ENCODE assay signal across 27 mouse cellular contexts in genomic region chrX:101372946-101373345, GRCm38 (mm10). TPM values are rescaled to one million over a fixed set of nuclear protein-coding genes. Genes with fewer than 3 reads are reported as not detected.
"Had no signal": no experiment of that assay in that cellular context is flagged by ENCODE, and none has a peak within 500 bp of the region (broad histone marks: within the 10 kb centered on the region; RNA-seq: fewer than 3 reads in every experiment).

No protein-coding gene starts in this region.

- H3K27ac ChIP-seq: gastrocnemius, adult 2 months; heart, embryonic 10.5 days; hindbrain, embryonic 10.5 days; hindbrain, embryonic 12.5 days; hindbrain, embryonic 14.5 days; layer of hippocampus, adult 2 months; left cerebral cortex, adult 2 months; limb, embryonic 10.5 days; limb, embryonic 12.5 days; liver, embryonic 13.5 days; liver, embryonic 15.5 days had no signal

- DNase-seq: gastrocnemius, adult 2 months; gastrocnemius, postnatal 10 days; gastrocnemius, postnatal 25 days; heart, adult 18-20 months; heart, postnatal 10 days; heart, postnatal 4 days; kidney, adult 18-20 months; kidney, adult 8-10 months; kidney, postnatal 10 days; kidney, postnatal 4 days; liver; liver, embryonic 13.5 days; liver, postnatal 0 days had no signal

- H3K27me3 ChIP-seq: hindbrain, embryonic 12.5 days; liver, embryonic 13.5 days; liver, embryonic 15.5 days had no signal

- H3K9ac ChIP-seq: heart, embryonic 12.5 days; hindbrain, embryonic 12.5 days; hindbrain, embryonic 14.5 days; limb, embryonic 12.5 days; liver, embryonic 13.5 days; liver, embryonic 15.5 days; liver, postnatal 0 days had no signal

- H3K36me3 ChIP-seq: heart, embryonic 10.5 days; heart, embryonic 12.5 days; hindbrain, embryonic 10.5 days; hindbrain, embryonic 12.5 days; limb, embryonic 10.5 days; limb, embryonic 12.5 days; liver, embryonic 13.5 days; liver, embryonic 15.5 days had no signal

- H3K4me2 ChIP-seq: heart, embryonic 12.5 days; hindbrain, embryonic 12.5 days; hindbrain, embryonic 14.5 days; limb, embryonic 12.5 days; liver, embryonic 13.5 days; liver, embryonic 15.5 days had no signal

- H3K4me1 ChIP-seq: heart, embryonic 10.5 days; heart, embryonic 12.5 days; hindbrain, embryonic 10.5 days; hindbrain, embryonic 12.5 days; limb, embryonic 10.5 days; limb, embryonic 12.5 days; liver, embryonic 13.5 days; liver, embryonic 15.5 days had no signal

- H3K9me3 ChIP-seq: heart, embryonic 10.5 days; heart, embryonic 12.5 days; hindbrain, embryonic 10.5 days; hindbrain, embryonic 12.5 days; limb, embryonic 10.5 days; limb, embryonic 12.5 days; liver, embryonic 13.5 days; liver, embryonic 15.5 days had no signal

- ATAC-seq: hindbrain, embryonic 16.5 days; inflammation-experienced regulatory T-cells, adult 6 months; intestine, postnatal 0 days; liver, postnatal 0 days had no signal

- H3K4me3 ChIP-seq: gastrocnemius, adult 2 months; heart, embryonic 10.5 days; heart, embryonic 12.5 days; hindbrain, embryonic 10.5 days; hindbrain, embryonic 12.5 days; layer of hippocampus, adult 2 months; left cerebral cortex, adult 2 months; limb, embryonic 10.5 days; limb, embryonic 12.5 days; liver, embryonic 13.5 days; liver, embryonic 15.5 days had no signal

RNA-seq across cellular contexts. Expression of gene Gjb1, which starts 3.2 kb away (rescaled TPM):
- polyA plus RNA-seq: heart, embryonic 14.5 days; hindbrain, embryonic 10.5 days; inflammation-experienced regulatory T-cells, adult 6 months; limb, embryonic 10.5 days; limb, embryonic 12.5 days had no signal
